Mouse (Mus musculus): ENCODE measurements around the gene Cpz. TPM values are rescaled to one million over a fixed set of nuclear protein-coding genes. Genes with fewer than 3 reads are reported as not detected.
A peak's percentile ranks its signal among the peaks of the same experiment; 100 is the strongest.

Gene Cpz
- total and polyA plus RNA-seq, 2 experiments from 2014 or later, result 1.9 to 18.7 TPM

DNA sequence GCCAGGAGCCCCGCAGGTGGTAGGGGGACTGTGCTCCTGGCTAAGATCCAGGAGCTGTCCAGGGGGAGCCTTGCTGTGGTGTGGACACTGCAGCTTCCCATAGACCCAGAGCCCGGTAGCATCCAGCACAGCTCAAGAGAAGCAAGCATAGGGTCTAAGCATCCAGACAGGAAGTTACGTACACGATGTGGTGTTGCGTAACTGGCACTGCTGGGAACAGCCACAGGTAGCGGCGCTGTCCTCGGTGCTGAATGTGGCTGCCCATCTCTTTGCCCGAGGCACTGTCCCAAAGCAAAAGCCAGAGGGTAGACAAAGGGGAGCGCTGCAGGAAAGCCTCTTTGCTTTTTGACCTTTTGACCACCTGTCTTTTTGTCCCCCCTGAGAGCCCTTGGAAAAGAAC, 6.1 kb upstream of the Cpz start:
- ATAC-seq, result peak; percentile 41; the same call in 1 of the 2 replicates
- H3K36me3 ChIP-seq (ENCODE audit: insufficient read depth, low read length), result no peaks in the 10 kb centered on the region
- no peaks in the 10 kb centered on the region for H3K9me3 ChIP-seq (ENCODE audit: low read length)
- no peak overlapping the region for H3K4me2 ChIP-seq (ENCODE audit: low read depth, low read length)
- no peak overlapping the region for H3K4me3 ChIP-seq (ENCODE audit: low read length)
- no peaks in the 10 kb centered on the region for H3K27me3 ChIP-seq (ENCODE audit: insufficient read depth, low read length)
- no peaks in the 10 kb centered on the region for H3K4me1 ChIP-seq (ENCODE audit: insufficient read depth, low read length)
- no peak overlapping the region for H3K9ac ChIP-seq (replicated peaks; ENCODE audit: low read length)
- peak; percentile 19 for DNase-seq (ENCODE audit: low spot score)
- 12% methylated on average over 10 of the region's 10 CpGs for WGBS
- H3K27ac ChIP-seq, result no peak overlapping the region
- no peak for TF ChIP-seq CTCF (IDR thresholded peaks at IDR 0.05; ENCODE audit: low read depth)

DNA sequence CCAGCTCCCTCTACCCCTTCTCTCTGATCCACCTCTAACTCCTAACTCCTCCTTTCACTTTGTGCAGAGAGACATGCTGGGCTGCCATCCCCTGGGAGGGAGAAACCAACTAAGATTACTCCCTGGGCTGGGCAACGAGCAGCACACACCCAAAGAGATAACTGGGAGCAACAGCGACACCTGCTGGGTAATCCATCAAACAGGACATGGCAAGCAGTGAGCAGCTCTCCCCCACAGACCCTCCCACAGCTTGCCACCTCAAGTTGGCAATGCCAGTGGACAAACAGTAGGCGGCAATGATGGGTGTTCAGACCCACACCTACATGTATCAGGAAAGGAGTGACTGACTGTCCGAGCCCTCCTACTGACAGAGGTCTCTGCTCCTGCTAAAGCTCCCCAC, 4.9 kb upstream of the Cpz start:
- no peaks in the 10 kb centered on the region for H3K36me3 ChIP-seq (ENCODE audit: insufficient read depth, low read length)
- H3K4me3 ChIP-seq (ENCODE audit: low read length), result no peak overlapping the region
- 12% methylated on average over 4 of the region's 4 CpGs for WGBS
- no peak overlapping the region for H3K4me2 ChIP-seq (ENCODE audit: low read depth, low read length)
- ATAC-seq, result peak; percentile 55; the same call in 1 of the 2 replicates
- peaks cover 3% of the 10 kb centered on the region; the same call in 1 of the 2 replicates for H3K4me1 ChIP-seq (ENCODE audit: insufficient read depth, low read length)
- no peak overlapping the region for H3K27ac ChIP-seq
- no peaks in the 10 kb centered on the region for H3K9me3 ChIP-seq (ENCODE audit: low read length)
- peak; percentile 77 for TF ChIP-seq CTCF (IDR thresholded peaks at IDR 0.05; ENCODE audit: low read depth)
- H3K9ac ChIP-seq (replicated peaks; ENCODE audit: low read length), result no peak overlapping the region
- no peaks in the 10 kb centered on the region for H3K27me3 ChIP-seq (ENCODE audit: insufficient read depth, low read length)
- DNase-seq (ENCODE audit: low spot score), result peak; percentile 73

- 78% methylated on average over 2 of the region's 2 CpGs for WGBS
- H3K4me2 ChIP-seq (ENCODE audit: low read depth, low read length), result no peak overlapping the region
- no peaks in the 10 kb centered on the region for H3K36me3 ChIP-seq (ENCODE audit: insufficient read depth, low read length)
- ATAC-seq (no peak), DNase-seq (ENCODE audit: low spot score) (no peak)
- no peak overlapping the region for H3K4me3 ChIP-seq (ENCODE audit: low read length)
- H3K27me3 ChIP-seq (ENCODE audit: insufficient read depth, low read length), result no peaks in the 10 kb centered on the region
- TF ChIP-seq CTCF (IDR thresholded peaks at IDR 0.05; ENCODE audit: low read depth), result no peak
- no peaks in the 10 kb centered on the region for H3K9me3 ChIP-seq (ENCODE audit: low read length)
- H3K27ac ChIP-seq, result no peak overlapping the region
- no peak overlapping the region for H3K9ac ChIP-seq (replicated peaks; ENCODE audit: low read length)
- H3K4me1 ChIP-seq (ENCODE audit: insufficient read depth, low read length), result peaks cover 5% of the 10 kb centered on the region; the same call in 1 of the 2 replicates
These were observed 1.1 kb downstream of the Cpz start for GRCm38 (mm10) chr5:35524381-35524780.

- WGBS, result 4% methylated on average over 5 of the region's 5 CpGs
- peaks cover 5% of the 10 kb centered on the region; the same call in 1 of the 2 replicates for H3K4me1 ChIP-seq (ENCODE audit: insufficient read depth, low read length)
- TF ChIP-seq CTCF (IDR thresholded peaks at IDR 0.05; ENCODE audit: low read depth), result peak; percentile 92
- H3K9me3 ChIP-seq (ENCODE audit: low read length), result no peaks in the 10 kb centered on the region
- H3K36me3 ChIP-seq (ENCODE audit: insufficient read depth, low read length), result no peaks in the 10 kb centered on the region
- no peak overlapping the region for H3K27ac ChIP-seq
- peak; percentile 85 for DNase-seq (ENCODE audit: low spot score)
- H3K4me2 ChIP-seq (ENCODE audit: low read depth, low read length), result no peak overlapping the region
- H3K9ac ChIP-seq (replicated peaks; ENCODE audit: low read length), result no peak overlapping the region
- 0 out of 2 replicates have a peak, but pooled peaks have one; percentile 45 for ATAC-seq
- no peaks in the 10 kb centered on the region for H3K27me3 ChIP-seq (ENCODE audit: insufficient read depth, low read length)
- no peak overlapping the region for H3K4me3 ChIP-seq (ENCODE audit: low read length)
These were observed 1.8 kb downstream of the Cpz start for GRCm38 (mm10) chr5:35523735-35524134.

DNA sequence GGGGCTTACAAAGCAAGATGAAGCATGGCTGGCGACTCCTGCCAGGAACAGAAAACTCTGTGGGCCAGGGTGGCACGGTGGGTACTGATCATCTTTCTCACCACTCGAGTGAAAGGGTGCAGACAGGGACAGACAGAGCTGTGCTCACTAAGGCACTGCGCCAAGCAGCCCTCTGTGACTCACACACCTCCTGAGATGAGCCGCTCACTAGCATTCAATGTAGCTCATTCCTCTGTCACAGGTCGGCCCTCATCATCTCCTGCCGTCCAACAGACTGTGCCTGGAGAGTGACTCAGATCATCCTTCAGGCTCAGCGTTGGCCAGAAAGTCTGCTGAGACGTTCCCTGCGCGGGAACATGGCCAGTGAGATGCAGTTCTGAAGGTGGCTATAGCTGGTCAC, 8.7 kb downstream of the Cpz start:
- no peak for ATAC-seq
- no peak for DNase-seq (ENCODE audit: low spot score)
- no peak overlapping the region for H3K27ac ChIP-seq
- H3K36me3 ChIP-seq (ENCODE audit: insufficient read depth, low read length), result no peaks in the 10 kb centered on the region
- no peaks in the 10 kb centered on the region for H3K4me1 ChIP-seq (ENCODE audit: insufficient read depth, low read length)
- H3K4me3 ChIP-seq (ENCODE audit: low read length), result no peak overlapping the region
- no peaks in the 10 kb centered on the region for H3K9me3 ChIP-seq (ENCODE audit: low read length)
- H3K27me3 ChIP-seq (ENCODE audit: insufficient read depth, low read length), result no peaks in the 10 kb centered on the region
- H3K9ac ChIP-seq (replicated peaks; ENCODE audit: low read length), result no peak overlapping the region
- WGBS, result 82% methylated on average over 11 of the region's 11 CpGs
- TF ChIP-seq CTCF (IDR thresholded peaks at IDR 0.05; ENCODE audit: low read depth), result no peak
- H3K4me2 ChIP-seq (ENCODE audit: low read depth, low read length), result no peak overlapping the region

GRCm38 (mm10) chr5:35510589-35510988, 14.9 kb downstream of the Cpz start:
- H3K4me1 ChIP-seq (ENCODE audit: insufficient read depth, low read length), result no peaks in the 10 kb centered on the region
- DNase-seq (ENCODE audit: low spot score) (peak; percentile 81), ATAC-seq (peak; percentile 64; the same call in 1 of the 2 replicates)
- H3K36me3 ChIP-seq (ENCODE audit: insufficient read depth, low read length), result no peaks in the 10 kb centered on the region
- no peak overlapping the region for H3K27ac ChIP-seq
- 24% methylated on average over 5 of the region's 5 CpGs for WGBS
- no peak overlapping the region for H3K9ac ChIP-seq (replicated peaks; ENCODE audit: low read length)
- no peak overlapping the region for H3K4me3 ChIP-seq (ENCODE audit: low read length)
- H3K4me2 ChIP-seq (ENCODE audit: low read depth, low read length), result no peak overlapping the region
- TF ChIP-seq CTCF (IDR thresholded peaks at IDR 0.05; ENCODE audit: low read depth), result peak; percentile 98
- 0 out of 2 replicates have a peak, but pooled peaks cover 4% of the 10 kb centered on the region for H3K27me3 ChIP-seq (ENCODE audit: insufficient read depth, low read length)
- no peaks in the 10 kb centered on the region for H3K9me3 ChIP-seq (ENCODE audit: low read length)

- Histone ChIP-seq H3K4me2 (ENCODE audit: low read depth, low read length) (no peak overlapping the region), H3K9me3 (ENCODE audit: low read length) (no peaks in the 10 kb centered on the region), H3K9ac (replicated peaks; ENCODE audit: low read length) (no peak overlapping the region), H3K27me3 (ENCODE audit: insufficient read depth, low read length) (0 out of 2 replicates have a peak, but pooled peaks cover 4% of the 10 kb centered on the region), H3K4me3 (ENCODE audit: low read length) (no peak overlapping the region), H3K36me3 (ENCODE audit: insufficient read depth, low read length) (no peaks in the 10 kb centered on the region), H3K4me1 (ENCODE audit: insufficient read depth, low read length) (no peaks in the 10 kb centered on the region), H3K27ac (no peak overlapping the region)
- 72% methylated on average over 7 of the region's 7 CpGs for WGBS
- no peak for TF ChIP-seq CTCF (IDR thresholded peaks at IDR 0.05; ENCODE audit: low read depth)
- DNase-seq (ENCODE audit: low spot score), result no peak
- ATAC-seq, result no peak
These were observed 20.5 kb downstream of the Cpz start for GRCm38 (mm10) chr5:35505016-35505415.
